Mouse (Mus musculus) heart, postnatal 0 days (tissue): ENCODE data around the gene Socs5.

Source experiments
- CTCF ChIP-seq: IDR thresholded peaks from 2 replicates; pipeline ENCODE4 v1.5.1; 2016; ENCODE audit warnings: antibody characterized with exemption, control low read depth, low read depth
- EP300 ChIP-seq: IDR thresholded peaks from 2 replicates; pipeline ENCODE4 v1.6.1; 2016; ENCODE audit warnings: antibody characterized with exemption, low read depth

DNA sequence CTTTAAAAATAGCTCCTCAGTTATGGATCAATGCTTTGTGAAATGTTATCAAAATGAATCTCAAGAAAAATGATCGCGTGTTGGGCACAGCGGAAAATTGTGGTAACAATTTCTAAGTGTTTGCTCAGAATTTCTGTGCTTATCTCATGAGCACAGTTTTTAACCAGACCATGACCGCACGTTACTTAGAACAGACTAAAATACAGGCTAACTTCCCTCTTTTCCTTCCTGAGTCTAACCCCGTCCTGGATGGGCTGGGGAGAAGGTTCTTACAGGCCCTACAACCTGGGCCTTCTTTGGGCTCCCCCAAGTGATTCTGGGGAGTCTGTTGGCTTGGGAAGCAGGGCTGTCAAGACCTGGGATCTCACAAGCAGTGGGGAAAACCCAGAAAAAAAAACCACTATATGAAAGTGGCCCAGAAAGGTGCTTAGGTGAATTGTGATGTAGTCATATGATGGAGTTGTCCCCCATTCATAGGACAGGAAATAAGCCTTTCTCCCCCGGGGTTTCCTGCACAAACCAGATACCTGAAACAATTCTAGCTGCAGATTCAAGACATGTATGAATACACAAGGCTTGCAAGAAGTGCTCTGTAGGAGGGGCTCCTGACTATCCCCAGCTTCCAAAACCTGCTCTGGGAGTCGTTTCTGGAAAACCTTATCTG is 74.3 kb downstream of the Socs5 start:
- TF ChIP-seq CTCF (no peak), EP300 (no peak)
